Mouse (Mus musculus) thymus, adult 18-20 months (tissue): ENCODE measurements at regions not wholly inside any gene's neighbourhood (a gene's known extent, or its start where the extent isn't known, plus 50 kb on each side); places are given as distances from the start of the nearest gene placed in this dataset.

ENCODE experiments used
- DNase-seq, 2 experiments: peaks; one replicate each; pipeline ENCODE4 v3.0.0; 2022; ENCODE audit warnings: mixed read lengths in 2 of 2

DNA sequence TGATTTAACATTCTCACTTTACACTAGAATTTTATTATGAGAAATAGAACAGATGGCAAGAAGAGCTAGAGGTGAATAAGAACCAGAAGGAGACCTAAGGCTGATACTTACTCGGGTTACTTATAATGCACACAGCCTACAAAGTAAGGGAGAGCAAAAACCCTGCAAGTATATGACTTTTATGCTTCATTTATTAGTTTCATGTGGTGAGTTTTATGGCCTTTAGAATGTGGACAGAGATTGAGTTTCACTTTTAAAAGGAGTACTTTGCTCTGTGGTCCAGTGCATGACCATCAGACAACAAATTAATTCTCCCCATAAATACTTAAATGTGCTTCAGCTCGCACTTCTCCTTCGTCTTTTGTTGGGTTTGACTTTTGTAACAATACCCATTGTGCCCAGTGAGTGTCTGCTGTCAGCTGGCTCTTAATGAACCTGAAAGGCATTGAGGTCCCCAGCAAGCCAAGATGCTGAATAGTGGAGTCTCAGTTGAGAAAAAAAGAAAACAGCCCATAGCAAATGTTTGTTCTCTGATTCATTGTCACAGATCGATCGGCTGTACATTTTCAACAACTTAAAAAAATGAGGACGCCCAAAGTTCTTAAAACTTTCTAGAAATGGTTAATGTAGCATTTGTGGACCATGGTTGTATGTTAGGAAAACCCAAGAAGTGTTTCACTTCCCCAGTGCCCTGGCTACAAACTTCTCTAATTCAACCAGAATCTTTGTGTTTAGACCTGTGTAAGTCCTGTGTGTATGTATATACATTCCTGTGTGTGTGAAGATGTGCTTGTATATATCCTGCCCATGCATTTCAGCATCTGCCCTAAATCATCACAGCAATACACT lies 194.5 kb downstream of the Gm5426 start:
- no peak for DNase-seq

DNA sequence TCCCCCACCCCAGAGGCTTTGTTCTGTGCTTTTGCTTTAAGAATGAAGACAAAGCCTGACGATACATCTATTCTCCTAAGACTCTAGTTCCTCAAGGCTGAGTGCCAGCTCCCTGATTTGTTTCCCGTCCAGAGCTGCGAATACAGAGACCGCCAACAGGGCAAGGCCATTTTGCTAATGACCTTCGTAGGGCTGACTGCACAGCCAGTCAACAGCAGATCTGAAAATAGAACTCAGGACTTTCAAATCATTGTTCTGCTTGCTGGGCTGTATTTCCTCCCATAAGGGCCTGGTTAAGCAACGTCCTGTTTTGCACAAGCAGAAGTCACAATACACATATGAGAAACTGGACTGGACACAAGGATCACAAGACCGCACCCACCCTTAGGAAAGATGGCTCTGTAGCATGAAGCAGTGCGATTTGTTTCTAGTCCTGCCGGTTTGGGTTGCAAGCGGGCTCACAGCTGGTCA lies 196.4 kb downstream of the Gm5426 start:
- peak; percentile 11 to 21 for DNase-seq

DNA sequence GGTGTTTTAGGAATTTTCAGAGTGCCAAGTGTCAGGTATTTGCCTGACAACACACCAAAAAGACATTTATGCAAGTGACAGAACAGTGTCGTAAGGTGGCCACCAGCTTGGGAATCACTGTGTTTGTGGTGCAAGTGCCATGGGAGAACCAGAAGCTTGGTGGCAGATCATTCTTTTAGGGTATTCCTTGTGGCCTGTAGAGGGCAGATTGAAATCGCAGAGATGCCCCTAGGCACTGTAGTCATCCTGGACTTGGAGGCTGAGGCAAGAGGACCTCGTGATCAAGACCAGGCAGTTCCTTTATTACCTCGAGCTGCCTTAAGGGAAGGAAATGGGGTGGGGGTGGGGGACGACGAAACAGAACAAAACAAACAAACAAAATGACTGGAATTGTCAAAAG lies 196.8 kb downstream of the Gm5426 start:
- DNase-seq, result peak; percentile 10 to 41

DNA sequence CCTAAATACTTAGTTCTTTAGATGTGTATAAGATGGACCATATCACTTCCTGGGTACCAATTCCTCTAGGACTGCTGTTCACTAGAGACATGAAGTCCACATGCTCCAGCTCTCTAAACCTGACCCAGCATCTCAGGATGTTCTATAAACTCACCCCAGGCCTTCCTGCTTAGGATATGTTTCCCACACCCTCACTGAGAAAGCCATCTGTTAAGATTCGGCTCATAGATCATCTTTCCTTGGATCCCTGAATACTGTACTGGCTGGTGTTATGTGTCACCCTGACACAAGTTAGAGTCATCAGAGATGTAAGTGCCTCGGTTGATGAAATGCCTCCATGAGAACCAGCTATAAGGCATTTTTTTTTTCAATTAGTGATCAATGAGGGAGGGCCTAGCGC lies 199.9 kb downstream of the Gm5426 start:
- DNase-seq, result no peak

DNA sequence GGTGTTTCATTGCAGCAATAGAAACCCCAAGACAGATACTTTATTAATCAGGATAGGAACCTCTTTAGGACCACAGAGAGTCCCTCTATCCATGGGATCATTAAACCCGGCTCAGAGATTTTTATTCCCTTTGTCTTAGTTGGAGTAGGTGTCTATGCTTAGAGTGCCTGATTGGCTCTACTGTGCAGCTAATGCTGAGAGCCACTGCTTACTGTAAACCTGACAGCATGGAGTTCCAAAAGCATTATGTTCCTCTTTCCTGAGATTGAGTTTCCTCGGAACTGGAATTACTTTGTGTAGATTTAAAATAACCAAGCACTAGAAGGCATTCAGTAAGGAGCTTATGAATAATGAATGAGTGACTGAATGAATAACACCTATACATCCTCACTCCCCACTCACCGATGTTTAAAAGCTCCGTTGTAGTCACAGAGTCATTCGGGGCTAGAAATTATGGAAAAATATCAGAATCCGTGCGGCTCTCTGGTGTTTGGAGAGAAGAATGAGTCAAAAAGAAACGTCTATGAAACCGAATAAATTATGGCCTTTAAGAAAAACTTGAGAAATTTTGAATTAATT lies 200.8 kb downstream of the Gm5426 start:
- no peak for DNase-seq

DNA sequence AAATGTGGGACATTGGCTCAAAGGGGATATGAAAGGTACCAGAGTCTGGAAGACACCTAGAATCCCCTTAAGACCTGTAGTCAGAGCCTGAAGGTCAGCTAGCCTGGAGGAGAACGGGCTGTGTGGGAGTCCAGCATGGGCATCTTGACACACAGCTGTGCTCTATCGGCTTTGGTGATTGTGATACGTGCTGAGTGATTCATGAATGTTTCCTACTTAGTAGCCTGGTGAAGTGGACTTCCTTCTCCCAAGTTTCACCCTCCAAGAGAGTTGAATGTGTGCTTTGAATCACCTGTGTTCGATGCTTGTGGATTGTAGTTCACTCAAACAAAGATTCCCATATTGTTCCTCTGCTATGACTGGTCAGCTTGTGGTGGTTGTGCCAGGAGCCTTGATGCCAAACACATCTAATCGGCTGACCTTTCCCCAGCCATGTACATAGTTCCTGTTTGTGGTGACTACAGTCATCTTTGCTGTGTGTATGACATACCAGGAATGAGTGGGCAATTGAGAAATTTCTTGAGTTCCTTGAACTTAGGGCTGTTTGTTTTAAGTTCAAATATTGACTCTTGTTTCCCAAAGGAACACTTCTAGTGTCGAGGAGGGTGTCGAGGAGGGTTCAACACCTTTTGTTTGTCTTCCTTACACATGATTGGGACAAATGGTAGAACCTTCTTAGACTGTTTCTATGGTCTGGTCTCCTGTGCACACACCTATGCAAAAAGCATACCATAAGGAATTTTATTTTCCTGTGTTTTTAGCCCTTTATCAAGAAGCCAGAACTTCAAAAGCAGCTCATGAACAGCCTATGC lies 201.6 kb downstream of the Gm5426 start:
- DNase-seq, result no peak

DNA sequence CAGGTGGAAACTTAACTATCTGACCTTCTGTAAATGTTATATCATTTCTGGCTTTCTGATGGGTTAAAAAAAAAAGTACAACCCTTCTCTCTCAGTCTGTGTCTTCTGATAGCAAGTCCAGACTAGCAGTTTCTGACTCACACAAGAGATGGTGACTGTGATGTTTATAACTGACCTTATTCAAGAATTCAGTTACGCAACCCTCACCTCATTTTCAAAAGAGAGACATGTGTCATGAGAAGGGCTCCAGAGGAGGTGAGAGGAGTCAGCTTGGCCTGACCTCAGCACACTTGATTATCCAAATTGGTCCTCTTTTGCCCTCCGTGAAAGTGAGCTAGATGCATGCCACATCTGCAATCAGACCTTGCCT lies 202.2 kb downstream of the Gm5426 start:
- DNase-seq, result no peak

DNA sequence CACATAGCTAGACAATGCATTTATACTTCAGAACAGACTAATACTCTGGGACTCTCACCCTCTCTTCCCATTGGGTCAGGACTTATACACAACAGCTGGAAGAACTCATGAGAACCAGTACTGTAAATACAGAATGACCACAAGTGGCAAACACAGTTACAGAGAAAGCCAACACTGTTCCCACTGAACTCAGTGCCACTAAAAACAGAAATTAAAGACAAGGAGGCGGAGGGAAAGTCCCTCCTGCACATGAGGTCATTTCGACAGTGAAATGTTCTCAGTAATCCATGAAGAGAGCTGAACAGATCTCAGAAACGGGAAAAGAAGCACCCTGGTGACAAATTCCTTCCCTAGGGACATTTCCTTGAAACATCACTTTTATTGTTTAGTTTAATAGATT lies 206.1 kb downstream of the Gm5426 start:
- no peak for DNase-seq

DNA sequence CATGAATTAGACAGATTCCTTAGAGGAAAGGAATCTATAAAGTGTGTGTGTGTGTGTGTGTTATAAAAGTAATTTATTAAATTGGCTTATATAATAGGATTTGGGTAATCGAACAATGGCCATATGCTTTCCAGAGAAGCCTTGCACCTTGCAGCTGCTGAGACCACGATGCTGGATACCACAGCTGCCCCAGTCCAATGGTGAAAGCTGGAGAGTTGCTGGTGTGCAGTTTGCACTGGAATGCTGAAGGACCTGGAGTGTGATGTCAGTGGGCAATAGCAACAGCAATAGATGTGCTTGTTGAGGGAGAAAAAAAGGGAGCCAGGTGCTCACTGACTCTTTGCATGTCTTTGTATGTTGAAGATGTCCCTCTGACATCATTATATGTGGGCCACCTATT lies 207.3 kb downstream of the Gm5426 start:
- DNase-seq, result no peak

DNA sequence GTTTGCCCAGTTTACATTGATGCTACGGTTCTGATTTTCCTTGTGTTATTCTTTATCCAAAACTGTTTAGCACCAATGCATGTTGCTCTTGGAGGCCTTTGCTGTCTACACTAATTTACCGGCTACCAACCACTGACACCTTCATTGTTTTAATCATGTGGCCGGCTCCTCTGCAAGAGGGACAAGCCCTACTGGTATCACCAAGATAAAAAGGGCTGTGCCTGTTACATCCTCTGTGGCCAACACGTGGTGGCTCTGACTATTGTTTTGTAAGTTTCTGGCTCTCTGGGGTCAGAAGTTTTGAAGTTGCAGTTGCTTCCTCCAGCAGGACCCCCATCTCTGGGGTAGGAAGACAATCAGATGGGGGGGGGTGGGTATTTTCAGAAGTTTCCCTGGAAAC lies 214.3 kb downstream of the Gm5426 start:
- DNase-seq, result no peak

DNA sequence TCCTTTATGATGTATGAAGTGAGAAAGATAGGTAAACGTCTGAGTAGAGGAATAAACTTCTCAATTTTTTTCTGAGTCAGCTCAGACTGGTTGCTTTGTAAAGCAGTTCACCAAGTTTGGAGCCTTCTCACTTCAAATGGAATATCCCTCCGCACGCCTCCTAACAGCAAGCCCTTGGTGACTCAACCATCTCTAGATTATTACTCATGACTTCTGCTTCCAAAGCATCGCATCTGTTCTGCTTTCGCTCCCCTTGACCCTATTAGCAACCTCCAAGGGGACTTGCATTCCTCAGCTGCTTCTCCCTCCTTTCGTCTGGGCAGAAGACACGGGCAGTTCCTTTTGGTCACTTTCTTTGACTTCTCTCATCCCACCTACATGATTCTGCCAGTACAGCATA lies 214.9 kb downstream of the Gm5426 start:
- no peak for DNase-seq

DNA sequence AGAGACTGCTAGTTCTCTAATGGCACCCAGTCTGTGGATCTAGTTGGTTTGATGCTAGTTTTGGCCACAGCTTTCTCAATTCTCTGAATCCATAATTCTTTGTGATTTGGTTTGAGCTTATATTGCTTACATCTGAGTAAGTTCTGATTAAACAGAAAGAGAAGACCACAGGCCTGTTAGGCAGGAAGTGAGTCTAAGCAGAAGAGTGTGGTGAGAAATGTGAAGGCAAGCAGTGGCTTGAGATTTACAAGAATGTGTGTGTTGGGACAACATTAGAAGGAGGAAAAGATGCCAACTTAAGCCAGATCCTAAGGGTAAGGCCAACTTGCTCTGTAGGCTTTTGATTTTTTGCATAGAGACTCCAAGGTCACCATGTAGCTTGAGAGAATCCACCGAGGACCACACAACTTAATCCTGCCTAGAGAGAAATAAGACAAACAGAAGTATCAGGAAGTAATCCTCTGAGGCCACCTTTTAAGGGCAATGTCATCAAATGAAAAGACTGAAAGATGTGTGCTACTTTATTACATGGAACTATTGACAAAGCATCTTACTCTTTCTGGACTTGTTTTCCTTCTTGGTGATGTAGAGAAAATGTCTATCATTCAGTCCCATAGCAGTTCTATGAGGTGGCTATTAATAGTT lies 220.7 kb downstream of the Gm5426 start:
- DNase-seq, result no peak

DNA sequence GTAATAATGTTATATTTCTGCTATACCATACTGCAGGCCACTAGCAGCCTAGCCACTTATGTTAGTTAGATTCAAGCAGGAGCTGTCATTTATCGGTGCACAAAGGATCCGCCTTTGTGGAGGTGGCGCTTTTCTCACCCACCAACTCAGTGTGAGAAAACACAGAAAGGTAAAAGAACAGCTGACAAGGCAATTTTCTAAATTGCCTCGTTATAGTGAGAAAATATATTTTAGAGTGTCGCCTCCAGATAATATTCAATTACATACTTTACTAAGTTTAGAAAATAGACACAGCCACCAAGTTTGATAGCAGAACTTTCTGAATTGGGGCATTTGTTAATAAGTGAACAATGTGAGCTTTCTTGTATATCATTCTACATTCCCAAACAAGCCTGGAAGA lies 221.2 kb downstream of the Gm5426 start:
- DNase-seq, result no peak

DNA sequence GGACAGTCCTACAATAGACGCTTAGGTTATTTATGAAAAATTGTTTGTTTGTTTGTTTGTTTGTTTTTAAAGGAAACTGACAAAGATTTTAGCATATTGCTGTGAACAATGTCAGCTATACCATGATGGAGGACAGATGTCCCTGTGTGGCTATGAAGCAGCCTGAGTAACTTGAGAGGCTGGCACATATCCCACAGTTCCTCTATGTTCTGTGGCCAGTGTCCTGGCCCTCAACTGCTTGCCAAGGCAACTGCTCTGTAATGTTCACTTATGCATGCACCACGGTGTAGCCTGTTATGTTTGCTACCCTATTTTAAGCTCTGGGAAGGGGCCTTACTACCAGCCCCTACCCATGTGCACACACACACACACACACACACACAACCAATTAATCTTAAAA lies 222.6 kb downstream of the Gm5426 start:
- DNase-seq, result no peak

DNA sequence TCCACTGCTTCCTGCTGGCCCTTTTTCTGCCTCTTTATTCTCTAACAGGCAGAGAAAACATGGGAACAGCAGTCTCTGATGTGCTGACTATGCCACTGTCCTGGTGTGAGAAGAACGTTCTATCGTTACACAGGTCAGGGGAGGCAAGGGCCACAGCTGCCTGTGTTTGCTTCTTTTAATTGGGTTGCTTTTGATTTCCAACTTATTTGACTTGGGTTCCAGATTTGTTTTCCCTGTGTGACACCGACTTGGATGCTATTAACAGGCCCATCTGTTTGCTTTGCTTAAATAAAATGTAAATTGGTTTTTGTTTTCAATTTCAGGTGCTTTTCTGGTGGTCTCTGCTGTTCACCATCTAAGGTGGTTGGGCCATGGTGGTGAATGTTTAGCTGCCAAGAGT lies 225.8 kb downstream of the Gm5426 start:
- DNase-seq, result no peak

DNA sequence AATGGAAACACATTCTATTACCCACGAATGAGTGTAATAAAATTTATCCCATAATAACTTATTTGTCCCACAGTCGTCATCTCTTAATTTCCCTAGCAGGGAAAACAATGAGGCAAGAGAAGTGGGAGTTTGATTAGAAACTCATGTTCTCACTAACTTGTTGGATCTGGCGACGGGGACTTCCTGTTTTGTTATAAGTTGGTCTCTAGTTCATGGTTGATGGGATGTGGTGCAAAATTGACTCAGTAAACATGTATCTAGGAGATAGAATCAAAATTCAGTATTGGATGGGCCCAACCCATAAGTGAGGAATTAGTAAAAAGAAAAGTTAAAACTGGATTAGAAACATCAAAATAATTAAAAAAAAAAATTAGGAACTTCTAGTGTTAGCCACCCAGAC lies 227.5 kb downstream of the Gm5426 start:
- DNase-seq, result no peak

DNA sequence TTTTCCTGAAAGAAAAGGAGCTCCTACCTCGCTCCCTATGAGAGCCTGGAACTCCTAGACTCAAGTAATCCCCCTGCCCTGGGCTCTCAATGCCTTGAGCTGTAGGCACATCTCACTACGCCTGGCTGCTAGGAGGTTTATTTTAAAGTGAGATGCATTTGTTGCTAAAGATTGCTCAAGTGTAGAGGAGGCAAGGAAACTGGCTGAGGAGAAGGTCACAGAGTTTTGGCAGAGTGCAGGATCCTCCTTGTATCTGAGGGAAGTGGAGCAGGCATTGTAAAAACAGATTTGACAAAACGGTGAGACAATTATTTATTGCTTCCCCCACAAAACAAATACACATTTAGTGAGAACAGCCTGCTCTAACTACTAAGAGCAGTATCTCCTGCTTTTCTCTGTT lies 228.7 kb downstream of the Gm5426 start:
- DNase-seq, result no peak

DNA sequence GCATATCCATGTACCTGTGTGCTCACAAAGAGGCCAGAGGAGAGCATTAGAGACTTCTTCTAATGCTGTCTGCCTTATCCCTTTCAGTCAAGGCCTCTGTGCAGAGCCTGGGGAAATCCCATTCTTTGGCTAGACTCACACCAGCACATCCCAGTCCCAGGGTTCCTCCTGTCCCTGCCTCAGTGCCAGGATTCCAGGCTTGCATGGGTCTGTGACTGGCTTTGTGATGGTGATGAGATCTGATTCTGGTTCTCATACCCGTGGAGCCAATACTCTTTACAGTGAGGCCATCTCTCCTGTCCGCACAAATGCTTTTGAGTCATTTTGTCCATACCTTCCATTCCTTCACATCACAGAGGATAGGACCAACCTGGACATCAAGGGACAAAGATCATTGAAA lies 230.5 kb downstream of the Gm5426 start:
- DNase-seq, result no peak

DNA sequence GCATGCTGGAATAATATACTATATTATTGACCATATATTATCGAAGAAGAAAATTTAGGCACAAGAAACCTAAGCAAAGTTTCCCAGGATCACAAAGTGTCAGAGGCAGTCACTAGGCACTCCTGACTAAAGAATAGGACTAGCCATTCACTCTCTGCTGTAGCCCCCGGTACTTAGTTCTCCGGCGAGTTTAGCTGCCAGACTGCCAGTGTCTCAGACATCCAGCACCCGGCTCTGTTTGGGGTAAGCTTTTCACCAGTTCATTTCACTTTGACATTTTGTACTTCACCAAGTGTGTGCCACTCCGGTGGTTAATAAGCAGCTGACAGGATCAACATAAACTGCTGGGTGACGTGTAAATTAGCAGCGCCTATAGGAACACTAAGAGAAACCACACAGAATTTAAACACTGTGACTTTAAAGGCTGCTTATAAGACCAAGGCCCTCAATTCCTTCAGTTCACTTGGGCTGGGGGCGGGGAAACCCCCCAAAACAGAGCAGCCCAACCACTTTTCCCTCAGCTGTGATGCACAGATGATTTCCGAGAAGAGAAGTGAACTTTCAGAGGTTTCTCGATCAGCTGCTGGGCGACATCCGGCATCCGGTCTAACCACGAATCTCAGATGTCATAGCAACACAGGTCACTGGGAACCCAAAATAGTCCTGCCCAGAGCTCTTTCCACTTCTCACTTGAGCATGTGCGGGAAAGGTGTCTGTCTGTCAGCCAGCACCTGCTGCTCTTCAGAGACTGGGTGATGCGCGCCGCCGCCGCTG lies 234.3 kb downstream of the Gm5426 start:
- peak; percentile 81 to 92 for DNase-seq

DNA sequence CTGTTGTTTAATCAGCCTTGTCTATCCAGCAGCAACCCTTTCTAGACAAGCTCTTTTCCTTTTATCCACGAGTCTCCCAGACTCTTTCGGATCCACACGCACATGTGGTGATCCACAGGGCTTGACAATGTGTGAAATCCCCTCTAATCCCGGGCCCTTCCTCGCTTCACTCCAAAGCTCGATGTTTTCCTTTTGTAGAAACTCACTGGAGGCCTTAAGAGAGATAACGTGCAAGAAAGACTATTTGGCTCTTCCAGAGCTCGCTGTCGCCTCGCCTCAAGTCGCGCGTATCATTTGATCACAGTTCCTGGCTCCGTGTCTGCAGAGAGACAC lies 234.9 kb downstream of the Gm5426 start:
- DNase-seq, result no peak

DNA sequence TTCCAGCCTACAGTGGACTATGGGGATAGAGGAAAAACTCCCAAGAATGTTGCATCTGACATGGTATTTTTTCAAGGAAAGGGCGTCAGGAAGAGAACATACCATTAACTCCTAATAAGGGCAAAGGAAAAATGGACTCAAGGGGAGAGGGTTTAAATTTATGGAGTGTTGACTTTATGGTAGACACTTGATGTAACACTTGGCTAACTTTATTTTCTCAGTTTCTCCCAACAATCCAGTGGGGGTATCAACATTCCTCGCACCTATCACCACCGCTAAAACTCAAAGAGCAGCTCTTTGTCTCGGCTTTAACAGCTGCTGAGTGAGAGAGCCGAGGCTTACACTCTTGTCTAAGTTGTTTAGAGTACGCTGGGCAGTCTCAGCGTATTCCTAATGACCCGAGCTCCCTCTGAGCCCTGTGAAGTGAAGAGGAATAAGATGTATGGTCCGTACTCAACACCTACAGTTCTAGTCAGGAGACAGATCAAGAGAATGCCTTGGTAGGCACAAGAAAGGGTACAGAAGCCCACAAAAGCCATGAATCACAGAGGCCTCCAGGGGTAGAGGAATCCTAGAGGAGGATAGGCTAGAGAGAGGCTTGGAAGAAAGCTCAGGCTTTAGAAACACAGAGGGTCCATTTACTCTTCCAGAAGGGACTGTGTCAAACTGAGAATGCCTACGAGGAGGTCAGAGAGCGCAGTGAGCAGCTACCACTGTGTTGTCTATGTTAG lies 236.4 kb downstream of the Gm5426 start:
- DNase-seq, result no peak

DNA sequence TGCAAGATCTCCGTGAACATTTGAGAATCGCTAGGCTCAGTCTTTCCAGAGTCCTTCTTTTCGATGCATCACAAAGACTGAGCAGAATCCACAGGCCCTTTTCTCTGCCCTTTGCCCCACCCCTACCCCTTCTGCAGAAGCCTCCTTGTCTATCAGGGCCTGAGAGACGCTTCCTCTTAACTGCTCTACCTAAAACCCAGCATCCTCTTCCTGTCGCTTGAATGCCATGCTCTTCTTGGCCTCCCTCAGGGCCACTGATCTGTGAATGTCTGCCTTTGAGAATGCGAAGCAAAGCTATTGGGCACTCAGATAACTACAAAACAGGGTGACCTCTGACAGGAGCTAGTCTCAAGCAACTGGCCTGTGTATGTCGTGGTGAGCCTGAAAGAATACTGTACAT lies 237.1 kb downstream of the Gm5426 start:
- peak; percentile 22 to 52 for DNase-seq
